Mouse (Mus musculus): ENCODE results near the gene Cyp46a1.

The Cyp46a1 gene

GRCm38 (mm10) chr12:108355986-108356385, 21.8 kb downstream of the Cyp46a1 start:
- no peak for DNase-seq (ENCODE audit: low read depth in 2 of 2, low spot score in 2 of 2)

- no peak for DNase-seq (ENCODE audit: low read depth in 2 of 2, low spot score in 2 of 2)
Measured at GRCm38 (mm10) chr12:108363796-108364195, 29.6 kb downstream of the Cyp46a1 start.

- DNase-seq (ENCODE audit: low read depth in 2 of 2, low spot score in 2 of 2), result no peak
Measured at GRCm38 (mm10) chr12:108365340-108365739, 31.2 kb downstream of the Cyp46a1 start.

GRCm38 (mm10) chr12:108365868-108366267, 31.7 kb downstream of the Cyp46a1 start:
- no peak for DNase-seq (ENCODE audit: low read depth in 2 of 2, low spot score in 2 of 2)

GRCm38 (mm10) chr12:108367909-108368308, 33.7 kb downstream of the Cyp46a1 start:
- DNase-seq (ENCODE audit: low read depth in 2 of 2, low spot score in 2 of 2), result no peak

- DNase-seq (ENCODE audit: low read depth in 2 of 2, low spot score in 2 of 2), result no peak
Measured at GRCm38 (mm10) chr12:108368921-108369320, 34.7 kb downstream of the Cyp46a1 start.

- DNase-seq (ENCODE audit: low read depth in 2 of 2, low spot score in 2 of 2), result no peak
Measured at GRCm38 (mm10) chr12:108370596-108371428, 36.6 kb downstream of the Cyp46a1 start, which contains the start of gene Eml1. Gene Eml1 (plus strand): TSS chr12:108370957.

- no peak for DNase-seq (ENCODE audit: low read depth in 2 of 2, low spot score in 2 of 2)
Measured at GRCm38 (mm10) chr12:108371429-108371765, 37.2 kb downstream of the Cyp46a1 start.

GRCm38 (mm10) chr12:108372241-108372640, 38.1 kb downstream of the Cyp46a1 start:
- DNase-seq (ENCODE audit: low read depth in 2 of 2, low spot score in 2 of 2), result no peak

- no peak for DNase-seq (ENCODE audit: low read depth in 2 of 2, low spot score in 2 of 2)
Measured at GRCm38 (mm10) chr12:108373611-108374010, 39.4 kb downstream of the Cyp46a1 start.

GRCm38 (mm10) chr12:108374689-108375088, 40.5 kb downstream of the Cyp46a1 start:
- DNase-seq (ENCODE audit: low read depth in 2 of 2, low spot score in 2 of 2), result no peak

- no peak for DNase-seq (ENCODE audit: low read depth in 2 of 2, low spot score in 2 of 2)
Measured at GRCm38 (mm10) chr12:108378379-108379133, 44.4 kb downstream of the Cyp46a1 start.

GRCm38 (mm10) chr12:108386476-108387232, 52.5 kb downstream of the Cyp46a1 start:
- no peak for DNase-seq (ENCODE audit: low read depth in 2 of 2, low spot score in 2 of 2)

GRCm38 (mm10) chr12:108389718-108390117, 55.5 kb downstream of the Cyp46a1 start:
- no peak for DNase-seq (ENCODE audit: low read depth in 2 of 2, low spot score in 2 of 2)

GRCm38 (mm10) chr12:108392254-108393044, 58.3 kb downstream of the Cyp46a1 start:
- DNase-seq (ENCODE audit: low read depth in 2 of 2, low spot score in 2 of 2), result no peak

- no peak for DNase-seq (ENCODE audit: low read depth in 2 of 2, low spot score in 2 of 2)
Measured at GRCm38 (mm10) chr12:108393082-108393481, 58.9 kb downstream of the Cyp46a1 start.

- DNase-seq (ENCODE audit: low read depth in 2 of 2, low spot score in 2 of 2), result no peak
Measured at GRCm38 (mm10) chr12:108393637-108394036, 59.5 kb downstream of the Cyp46a1 start.

- DNase-seq (ENCODE audit: low read depth in 2 of 2, low spot score in 2 of 2), result no peak
Measured at GRCm38 (mm10) chr12:108394534-108395284, 60.5 kb downstream of the Cyp46a1 start.

GRCm38 (mm10) chr12:108395285-108395660, 61.1 kb downstream of the Cyp46a1 start:
- no peak for DNase-seq (ENCODE audit: low read depth in 2 of 2, low spot score in 2 of 2)

Data from CD8-positive naive resting alpha-beta T cell, adult 2 months (primary cell).